Mouse (Mus musculus) brain, embryonic 14.5 days (tissue): ENCODE measurements at regions not wholly inside any gene's neighbourhood (a gene's known extent, or its start where the extent isn't known, plus 50 kb on each side); places are given as distances from the start of the nearest gene placed in this dataset.

Source experiments
- CTCF ChIP-seq: fragments of 200-500 bp; IDR thresholded peaks from 2 replicates; pipeline ENCODE4 v1.5.1; 2012; ENCODE audit warnings: inconsistent platforms, mild to moderate bottlenecking, moderate library complexity, borderline replicate concordance; ENCODE audit not compliant: insufficient read depth, insufficient read length; ENCODE audit errors: extremely low read depth
- POLR2A ChIP-seq: fragments of 200-500 bp; IDR thresholded peaks from 2 replicates; pipeline ENCODE4 v1.6.1; 2012; ENCODE audit warnings: mild to moderate bottlenecking, inconsistent platforms, borderline replicate concordance; ENCODE audit not compliant: poor library complexity, insufficient read depth, insufficient read length, severe bottlenecking; ENCODE audit errors: extremely low read depth

- TF ChIP-seq POLR2A (no peak), CTCF (no peak)
Observed at GRCm38 (mm10) chr13:45253221-45253620, 136.3 kb upstream of the Mylip start.
